Mouse (Mus musculus) heart, postnatal 36 days (tissue): Measurements from ENCODE around the gene Thsd4. TPM values are rescaled to one million over a fixed set of nuclear protein-coding genes. Genes with fewer than 3 reads are reported as not detected.

Experiments used
- DNase-seq, 2 experiments: peaks; one replicate each; pipeline ENCODE4 v3.0.0; 2021 to 2022
- intact Hi-C: fragments of 180-260 bp; cut with DNase I; formaldehyde crosslinking; loops from one replicate; pipeline ENCODE4 v1.15.1; 2025
- total RNA-seq, 2 experiments: library from RNA; stranded (reverse); gene quantifications; 2 replicates each; pipeline ENCODE4 v1.2.3; 2021

The Thsd4 gene
- total RNA-seq, 2 experiments from 2014 or later, result 5.4 to 6.6 TPM

DNA sequence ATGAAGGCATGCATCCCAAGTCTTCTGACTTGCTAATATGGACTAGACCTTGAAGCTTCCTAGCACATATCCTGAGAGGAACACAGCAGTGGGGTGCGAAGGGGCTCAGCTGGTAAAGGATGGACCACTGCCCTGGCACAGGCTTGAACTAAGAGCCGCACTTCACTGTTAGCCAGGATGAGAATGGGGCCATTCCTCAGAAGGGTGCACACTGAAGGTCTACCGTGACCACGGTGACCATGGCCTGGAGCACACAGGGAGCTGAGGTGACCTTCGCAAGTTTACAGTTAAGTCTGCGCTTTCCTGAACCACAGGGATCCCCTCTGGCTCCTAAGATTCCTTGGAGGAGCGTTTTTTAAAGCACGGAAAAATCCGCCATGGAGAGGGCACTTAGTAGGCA, 406.5 kb downstream of the Thsd4 start:
- intact Hi-C loops, result no loop called here
- DNase-seq, result no peak

DNA sequence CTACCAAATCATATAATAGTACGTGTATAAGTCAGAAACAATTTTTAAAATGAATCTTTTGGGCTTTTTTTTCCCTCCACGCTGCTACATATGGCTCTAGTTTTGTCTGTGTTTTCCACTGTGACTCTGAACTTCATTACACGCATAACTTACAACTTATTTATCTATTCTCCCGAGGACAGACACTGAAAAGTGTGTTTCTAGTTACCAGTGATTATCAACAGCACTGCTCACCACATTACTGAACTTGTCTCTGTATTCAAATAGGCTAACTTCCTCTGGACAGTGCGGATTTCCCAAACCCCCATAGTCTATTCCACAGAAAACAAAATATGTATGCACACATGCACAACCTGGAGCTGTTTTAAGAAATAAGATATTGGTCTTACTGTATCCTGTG, 411.6 kb downstream of the Thsd4 start:
- DNase-seq, result no peak
- intact Hi-C loops, result no loop called here

DNA sequence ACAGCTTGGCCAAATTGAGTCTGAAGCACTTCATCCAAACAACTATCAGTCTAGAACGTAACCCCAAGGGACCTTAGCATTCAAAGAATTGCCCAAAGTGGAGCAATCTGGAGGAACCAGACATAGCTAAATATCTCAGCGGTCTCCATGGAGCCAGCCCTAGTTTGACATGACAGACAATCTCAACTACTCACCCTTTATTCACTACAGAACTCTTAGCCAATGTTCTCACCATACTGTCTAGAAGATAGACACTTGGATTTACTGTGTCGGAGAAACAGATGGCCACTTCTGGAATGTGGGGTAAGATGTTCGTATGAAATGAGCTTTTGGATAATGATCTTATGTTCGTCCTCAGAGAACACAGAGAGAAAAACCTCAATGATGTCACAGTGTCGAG, 415.2 kb downstream of the Thsd4 start:
- intact Hi-C loops, result no loop called here
- no peak for DNase-seq

DNA sequence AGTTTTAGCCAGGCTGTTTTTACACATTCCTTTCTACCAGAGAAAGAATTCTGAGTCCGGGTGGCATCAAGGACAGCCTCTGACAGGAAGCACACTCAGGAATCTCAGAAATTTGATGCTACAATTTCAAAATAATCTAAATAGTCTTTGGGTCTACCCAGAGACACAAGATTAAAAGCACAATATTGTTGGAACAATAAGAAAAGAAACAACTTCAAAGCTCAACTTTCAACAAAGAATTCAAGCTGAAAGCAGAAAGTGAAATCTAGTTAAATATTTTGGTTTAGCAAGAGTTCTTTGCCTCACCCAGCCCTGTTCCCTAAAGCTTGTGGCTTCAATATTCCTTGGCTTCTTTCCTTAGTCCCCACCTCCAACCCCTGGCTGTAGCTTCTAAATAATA, 415.7 kb downstream of the Thsd4 start:
- intact Hi-C loops, result no loop called here
- DNase-seq, result no peak

DNA sequence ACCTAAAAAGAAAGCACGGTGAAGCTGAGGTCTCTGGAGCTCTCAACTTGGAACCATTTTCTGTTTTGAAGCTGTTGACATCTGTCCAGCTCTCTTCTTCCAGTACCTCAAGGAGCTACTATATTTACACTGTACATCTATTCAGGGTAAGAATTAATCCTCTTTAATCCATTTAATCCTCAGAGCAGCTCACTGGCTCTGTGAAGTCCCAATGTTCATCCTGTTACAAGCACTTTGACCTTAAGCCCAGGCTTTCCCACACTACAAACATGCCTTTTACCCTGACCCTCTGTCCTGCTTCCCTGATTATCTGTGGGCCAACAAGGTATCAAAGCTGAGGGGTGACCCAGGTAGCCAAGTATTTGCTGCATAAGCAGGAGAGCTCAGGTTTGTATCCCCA, 427.6 kb downstream of the Thsd4 start:
- intact Hi-C loops, result no loop called here
- DNase-seq, result no peak

DNA sequence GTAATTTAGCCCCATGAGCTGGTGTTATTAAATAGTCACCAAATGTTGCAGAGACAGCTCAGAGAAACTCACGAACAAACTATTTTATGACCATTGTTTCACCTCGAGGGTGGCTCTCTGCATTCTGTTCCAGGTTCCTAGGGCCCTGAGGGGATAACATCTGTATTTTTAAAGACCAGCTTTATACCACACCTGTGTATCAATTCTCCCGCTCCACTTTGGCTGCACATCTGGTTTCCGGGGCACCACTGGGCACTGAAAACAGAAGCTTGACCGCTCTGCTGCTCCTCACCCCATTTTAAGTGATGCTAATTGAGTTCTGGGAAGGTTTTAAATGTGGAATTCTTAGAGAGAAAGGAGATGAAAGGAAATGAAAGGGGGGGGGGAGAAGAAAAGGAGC, 429.4 kb downstream of the Thsd4 start:
- DNase-seq, result no peak
- intact Hi-C loops, result no loop called here

DNA sequence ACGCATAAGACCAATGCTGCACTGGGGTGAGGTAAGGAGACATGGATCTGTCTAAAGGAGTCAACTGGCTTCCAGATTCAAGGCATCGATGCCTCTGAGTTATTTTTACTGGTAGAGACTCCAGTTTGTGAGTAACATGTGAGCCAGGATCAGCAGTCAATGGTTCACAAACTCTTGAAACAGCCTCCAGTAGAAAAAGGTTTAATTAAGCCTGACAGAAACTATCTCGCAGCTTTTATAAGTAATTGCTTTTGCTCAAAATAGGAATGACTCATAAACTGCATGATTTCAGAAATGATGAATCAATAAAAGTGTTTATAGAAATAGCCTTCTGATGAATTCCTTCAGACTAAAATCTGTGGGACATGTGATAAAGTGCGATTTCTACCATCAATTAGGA, 432.4 kb downstream of the Thsd4 start:
- no peak for DNase-seq
- intact Hi-C loops, result no loop called here

DNA sequence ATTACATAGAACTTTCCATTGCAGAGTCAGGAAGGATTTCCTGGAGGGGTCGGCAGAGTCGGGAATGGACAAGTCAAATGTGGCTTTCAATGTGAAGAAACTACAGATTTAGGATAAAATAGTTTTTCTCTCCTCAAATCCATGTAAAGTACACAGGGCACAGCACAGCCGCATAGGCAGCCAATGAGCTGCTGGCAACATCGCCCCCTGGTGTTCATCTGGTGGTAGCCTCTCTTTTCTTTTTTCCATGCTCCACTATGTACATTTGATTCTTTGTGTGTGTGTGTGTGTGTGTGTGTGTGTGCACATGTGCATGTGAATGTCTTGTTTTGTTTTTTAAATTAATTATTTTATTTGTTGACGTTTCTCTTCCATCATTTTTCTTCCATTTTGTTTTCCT, 433.7 kb downstream of the Thsd4 start:
- intact Hi-C loops, result no loop called here
- peak in 1 of 2 experiments; percentile 20 for DNase-seq

DNA sequence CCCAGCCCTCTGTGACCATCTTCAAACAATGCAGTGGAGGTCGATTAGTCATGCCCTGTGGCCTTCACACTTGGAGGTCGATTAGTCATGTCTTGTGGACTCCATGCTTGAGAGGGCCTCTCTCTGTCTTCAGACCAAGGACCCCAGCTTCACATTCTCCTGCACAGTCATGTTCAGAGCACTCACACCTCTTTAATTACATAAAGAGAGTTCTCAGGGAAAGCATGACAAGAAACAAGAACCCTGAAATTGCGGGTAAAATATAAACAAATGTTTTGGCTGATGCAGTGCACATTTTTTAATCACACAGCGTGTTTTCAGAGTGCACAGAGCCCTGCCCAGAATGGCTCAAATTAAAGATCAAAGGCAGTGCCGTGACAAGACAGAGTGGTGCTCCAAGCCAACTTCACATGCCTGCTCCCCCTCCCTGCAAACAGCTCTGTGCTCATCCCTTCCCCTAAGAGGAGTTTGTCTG, 439.7 kb downstream of the Thsd4 start:
- intact Hi-C loops, result no loop called here
- no peak for DNase-seq

DNA sequence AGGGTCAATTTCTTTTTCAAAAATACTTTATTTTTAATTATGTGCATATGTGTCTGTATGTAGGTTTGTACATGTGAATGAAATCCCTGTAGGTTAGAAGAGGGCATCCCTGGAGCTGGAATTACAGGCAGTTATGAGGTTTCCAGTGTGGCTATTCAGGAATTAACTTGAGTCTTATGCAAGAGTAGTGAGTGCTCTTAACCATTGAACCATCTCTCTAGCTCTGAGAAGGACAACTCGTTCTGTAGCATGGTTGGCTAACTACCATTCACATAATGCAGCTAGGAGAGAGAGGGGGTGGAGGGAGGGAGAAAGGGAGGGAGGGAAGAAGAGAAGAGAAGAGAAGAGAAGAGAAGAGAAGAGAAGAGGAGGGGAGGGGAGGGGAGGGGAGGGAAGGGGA, 444.1 kb downstream of the Thsd4 start:
- DNase-seq, result no peak
- intact Hi-C loops, result no loop called here

DNA sequence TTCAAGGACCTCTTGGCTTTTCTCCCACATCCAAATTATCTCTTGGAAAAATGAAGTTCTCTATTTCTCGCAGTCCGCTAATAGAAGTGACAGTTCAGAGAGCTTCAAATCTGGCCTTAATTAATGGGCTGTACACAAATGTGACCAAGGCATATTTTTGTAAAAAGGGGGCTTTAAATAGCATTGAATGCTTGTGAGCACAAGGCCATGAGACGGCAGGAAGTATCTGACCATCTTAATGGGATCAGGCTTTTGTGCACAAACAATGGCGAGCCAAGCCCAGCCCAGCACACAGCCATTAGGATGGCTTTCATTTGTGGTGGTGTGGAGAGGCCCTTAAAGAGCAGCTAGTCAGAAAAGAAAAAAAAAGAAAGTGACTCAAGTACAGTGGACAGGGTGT, 445.4 kb downstream of the Thsd4 start:
- DNase-seq, result no peak
- intact Hi-C loops, result no loop called here

DNA sequence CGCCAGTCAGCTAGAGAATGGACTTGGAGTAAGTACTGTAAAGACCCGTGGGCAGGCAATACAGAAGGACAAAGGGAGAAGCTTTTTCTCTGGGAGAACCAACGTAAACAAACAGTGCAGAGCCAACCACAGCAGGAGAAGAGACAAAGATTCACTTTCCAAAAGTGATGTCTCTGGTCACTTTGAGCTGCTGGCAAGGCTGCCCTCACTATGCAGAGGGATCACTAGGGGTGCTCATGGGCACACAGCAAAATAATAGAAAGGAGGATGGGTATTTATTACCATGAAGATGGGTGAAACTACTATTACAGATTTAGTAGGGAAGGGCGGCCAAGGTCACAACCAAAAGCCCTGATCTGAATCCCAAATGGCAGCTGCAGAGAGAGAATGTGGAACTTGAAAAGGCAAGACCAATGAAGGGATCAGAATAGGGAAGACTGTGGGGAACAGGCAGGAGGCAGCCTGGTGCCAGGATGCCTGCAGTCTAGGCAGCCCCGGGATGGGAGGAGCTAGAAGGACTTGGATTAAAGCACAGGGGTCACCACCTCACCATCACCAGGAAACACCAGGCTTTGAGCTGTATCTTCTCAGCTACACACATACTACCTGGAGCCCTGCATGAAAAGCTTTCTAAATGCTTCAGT, 450.1 kb downstream of the Thsd4 start:
- intact Hi-C loops, result no loop called here
- no peak for DNase-seq

DNA sequence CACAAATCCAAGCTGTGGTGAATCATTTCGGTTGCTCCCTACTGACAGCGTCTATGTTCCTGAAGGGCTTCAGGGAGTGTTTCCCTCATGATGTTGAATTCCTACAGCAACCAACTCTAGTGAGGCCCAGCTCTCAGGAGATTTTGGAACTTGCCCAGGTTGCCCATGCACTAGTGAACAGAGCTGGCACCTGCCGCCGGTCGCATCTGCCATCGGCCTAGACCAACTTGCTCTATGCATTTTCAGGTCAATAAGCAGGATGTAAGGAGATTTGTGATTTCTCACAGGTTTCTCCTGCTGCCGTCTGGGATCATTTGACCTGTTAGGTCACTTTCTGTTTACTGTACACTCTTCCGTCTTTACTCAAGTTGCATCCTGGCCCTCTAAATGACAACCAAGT, 454.6 kb downstream of the Thsd4 start:
- no peak for DNase-seq
- intact Hi-C loops, result no loop called here

DNA sequence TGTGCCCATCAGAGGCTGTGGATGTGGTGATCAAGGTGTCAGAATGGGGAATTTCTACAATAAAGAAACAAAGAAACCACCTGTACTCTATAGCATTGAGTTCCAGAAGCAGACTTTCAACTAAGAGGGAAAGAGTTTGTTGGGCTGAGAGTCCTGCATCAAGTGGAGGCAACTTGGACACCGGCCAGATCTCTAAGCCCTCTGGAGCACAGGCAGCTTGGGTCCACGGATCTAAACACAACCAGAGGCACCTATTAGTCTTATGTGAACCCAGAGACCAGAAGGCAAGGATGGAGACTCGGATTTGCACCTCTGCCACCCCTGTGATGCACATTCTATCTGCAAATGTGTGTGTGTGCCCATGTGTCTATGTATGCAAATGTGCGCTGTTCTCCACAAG, 456.7 kb downstream of the Thsd4 start:
- intact Hi-C loops, result no loop called here

DNA sequence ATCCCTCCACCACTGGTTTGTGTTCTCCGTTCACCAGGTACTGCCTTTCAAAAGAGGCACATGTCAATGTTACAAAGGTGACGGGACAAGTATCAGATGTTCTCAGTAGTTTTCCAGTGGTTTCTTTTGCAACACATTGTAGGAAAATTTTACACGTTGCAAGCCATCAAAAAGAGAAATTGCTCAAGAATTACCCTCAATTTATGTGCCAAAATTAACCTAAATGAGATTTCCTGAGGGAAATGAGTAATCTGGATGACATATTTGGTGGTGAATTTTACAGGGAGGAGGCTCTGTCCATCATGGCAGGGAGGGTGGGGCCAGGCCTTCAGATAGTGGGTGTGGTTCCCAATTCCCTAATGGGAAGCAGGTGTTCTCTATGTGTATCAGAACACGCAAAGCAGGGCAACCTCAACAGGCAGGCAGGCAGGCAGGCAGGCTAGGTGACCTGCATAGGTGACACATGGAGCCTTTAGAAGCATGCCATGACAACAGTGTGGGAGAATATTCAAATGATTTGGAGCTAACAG, 458.6 kb downstream of the Thsd4 start:
- intact Hi-C loops, result no loop called here
- no peak for DNase-seq

More for the DNA sequence above, 456.7 kb downstream of the Thsd4 start:
- DNase-seq, result no peak

DNA sequence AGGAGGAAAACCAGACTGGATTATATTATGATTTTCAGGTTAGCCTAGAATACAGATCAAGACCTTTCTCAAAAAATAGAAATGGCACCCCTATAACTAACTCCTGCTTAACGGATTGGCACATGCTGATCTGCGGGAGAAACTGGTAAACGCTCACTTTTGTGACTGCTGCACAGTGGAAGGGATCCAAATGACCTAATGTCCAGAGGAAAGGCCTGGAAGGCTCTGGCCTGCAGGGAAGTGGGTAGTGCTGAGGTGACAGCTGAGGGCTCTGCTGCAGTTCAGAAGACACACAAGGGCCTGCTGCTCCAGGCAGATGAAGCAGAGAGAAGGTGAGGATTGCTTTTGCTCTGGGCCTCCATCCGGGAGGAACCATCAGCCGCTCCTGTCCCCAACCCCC, 465.7 kb downstream of the Thsd4 start:
- DNase-seq, result no peak
- intact Hi-C loops, result no loop called here

DNA sequence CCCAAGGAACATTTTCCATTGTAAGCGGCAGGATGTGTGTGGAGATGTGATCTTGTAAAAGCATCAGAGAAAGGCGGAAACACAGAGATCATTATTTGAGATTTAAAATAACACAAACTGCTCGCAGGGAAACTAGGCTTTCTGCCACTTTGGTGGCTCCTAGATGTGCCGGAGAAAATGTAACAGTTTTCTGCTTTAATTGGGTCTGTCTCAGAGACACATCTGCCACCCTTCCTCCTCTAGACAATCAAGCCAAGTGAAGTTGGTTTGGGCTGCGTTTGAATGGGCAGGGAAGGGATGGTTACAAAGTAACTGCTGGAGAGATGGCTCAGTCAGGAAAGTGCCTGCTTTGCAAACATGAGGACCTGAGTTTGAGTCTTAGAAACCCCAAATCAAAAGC, 466.9 kb downstream of the Thsd4 start:
- intact Hi-C loops, result no loop called here
- no peak for DNase-seq

DNA sequence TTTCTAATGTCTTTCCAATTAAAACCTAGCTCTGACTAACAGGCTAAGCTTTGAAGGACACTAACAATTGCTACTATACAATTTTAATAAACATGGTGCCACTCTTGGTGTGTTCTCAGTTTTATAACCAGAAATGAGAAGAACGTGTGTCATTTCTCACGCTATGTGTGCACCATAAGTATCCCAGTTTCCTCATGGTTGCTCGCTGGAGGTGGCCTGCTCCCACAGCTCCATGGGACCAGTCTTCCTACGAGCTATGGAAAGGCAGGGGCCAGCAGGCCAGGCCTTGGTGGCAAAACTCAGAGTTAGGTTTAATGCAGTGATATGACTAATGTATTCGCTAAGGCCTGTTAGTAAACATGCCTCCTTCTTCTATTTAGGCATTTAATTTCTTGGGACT, 468.7 kb downstream of the Thsd4 start:
- intact Hi-C loops, result no loop called here
- DNase-seq, result no peak

DNA sequence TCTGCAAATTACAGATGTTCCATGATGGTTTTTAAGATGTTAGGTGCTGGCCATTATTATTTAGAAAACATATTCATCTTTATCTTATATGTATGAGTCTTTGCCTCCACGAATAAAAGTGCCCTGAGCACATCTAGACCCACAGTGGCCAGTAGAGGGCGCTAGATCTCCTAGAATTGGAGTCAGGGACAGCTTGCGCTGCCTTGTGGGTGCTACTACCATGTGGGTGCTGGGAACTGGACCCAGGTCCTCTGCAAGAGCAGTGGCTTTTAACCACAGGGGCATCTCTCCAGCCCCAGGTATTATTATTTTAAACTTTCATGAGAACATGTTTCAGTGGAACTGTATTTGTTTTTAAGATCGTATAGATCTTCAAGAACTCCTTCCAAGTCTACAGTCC, 469.4 kb downstream of the Thsd4 start:
- intact Hi-C loops, result no loop called here
- no peak for DNase-seq

DNA sequence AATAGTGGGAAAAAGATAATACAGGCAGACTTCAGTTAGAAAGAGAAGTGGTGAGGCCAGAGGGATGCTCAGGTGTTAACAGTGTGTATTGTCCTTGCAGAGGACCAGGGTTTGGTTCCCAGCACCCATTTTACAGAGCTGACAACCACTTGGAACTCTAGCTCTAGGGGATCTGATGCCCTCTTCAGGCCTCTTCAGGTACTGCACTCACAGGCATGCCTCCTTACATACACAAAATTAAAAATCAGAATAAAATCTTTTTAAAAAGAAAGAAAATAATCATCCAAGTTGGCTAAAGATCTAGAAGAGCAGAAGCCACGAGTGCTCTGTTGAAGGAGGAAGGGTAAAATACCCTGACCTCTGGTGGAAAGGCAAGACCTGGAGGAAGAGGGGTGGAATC, 478.7 kb downstream of the Thsd4 start:
- intact Hi-C loops, result no loop called here
- no peak for DNase-seq

DNA sequence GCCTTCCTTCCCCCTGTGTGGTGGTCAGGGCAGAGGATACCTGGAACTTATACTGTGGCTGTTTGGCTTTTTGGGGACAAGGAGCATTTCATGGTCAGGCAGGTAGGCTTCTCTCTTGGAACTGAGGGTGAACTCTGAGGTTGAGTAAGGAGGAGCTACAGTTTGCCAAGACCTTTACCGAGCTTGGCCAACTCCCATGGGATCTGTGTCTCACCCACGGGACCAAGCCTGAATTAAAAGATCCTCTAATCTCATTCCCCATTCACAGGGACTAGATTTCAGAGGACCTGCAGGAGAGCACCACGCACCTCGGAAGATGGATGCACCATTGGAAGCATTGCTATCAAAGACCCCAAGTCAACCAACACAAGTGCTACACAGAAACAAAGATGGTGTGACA, 487.0 kb downstream of the Thsd4 start:
- DNase-seq, result no peak
- intact Hi-C loops, result no loop called here

DNA sequence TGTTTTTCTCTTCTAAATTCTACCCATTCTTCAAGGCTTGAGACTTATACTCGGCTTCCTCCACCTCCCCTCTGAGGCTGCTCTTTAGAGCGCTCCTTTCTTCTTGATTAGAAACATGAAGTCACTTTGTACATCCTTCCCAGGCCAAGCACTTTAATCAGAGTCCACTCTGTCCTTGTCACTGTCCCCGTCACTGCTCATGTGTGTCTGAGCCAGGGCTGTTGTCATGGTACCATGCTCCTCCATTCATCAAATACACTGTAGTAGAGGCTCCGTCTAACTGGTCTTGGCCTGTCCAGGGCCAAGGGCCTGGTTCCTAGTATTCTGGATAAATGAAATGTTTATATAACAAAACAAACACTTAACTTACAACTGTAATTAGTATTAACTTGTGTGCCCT, 494.6 kb downstream of the Thsd4 start:
- intact Hi-C loops, result no loop called here
- no peak for DNase-seq

DNA sequence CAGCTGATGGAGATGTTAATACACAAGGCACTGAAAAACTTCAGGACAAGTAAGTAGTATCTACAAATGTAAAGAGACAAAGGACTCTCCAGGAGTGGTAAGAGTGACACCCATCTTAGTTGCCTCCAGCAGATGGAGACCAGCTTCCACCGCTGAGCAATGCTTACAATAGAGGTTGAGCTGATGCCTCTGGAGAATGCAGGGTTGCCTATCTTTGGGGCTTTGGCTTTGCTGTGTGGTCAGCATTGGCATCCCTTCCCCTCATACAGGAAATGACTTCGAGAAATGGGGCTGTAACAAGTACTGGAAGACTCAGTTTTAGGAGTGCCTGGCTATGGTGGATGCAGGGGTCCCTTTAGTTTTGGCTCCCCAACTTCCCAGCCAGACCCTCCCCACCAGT, 495.1 kb downstream of the Thsd4 start:
- intact Hi-C loops, result no loop called here
- no peak for DNase-seq
